Mouse (Mus musculus) E14TG2a.4 (cell line): ENCODE measurements at regions not wholly inside any gene's neighbourhood (a gene's known extent, or its start where the extent isn't known, plus 50 kb on each side); places are given as distances from the start of the nearest gene placed in this dataset.
"Not testable (repeated sequence)": the region's sequence is repeated elsewhere in the genome, so short reads cannot be mapped to it uniquely, and the experiment has no call there.

Experiments
- H3K27me3 ChIP-seq: 2 replicates; pipeline ENCODE4 v1.6.1; 2014; ENCODE audit warnings: low read length, control low read depth; ENCODE audit not compliant: insufficient read depth
- H3K36me3 ChIP-seq: 2 replicates; pipeline ENCODE4 v1.6.1; 2014; ENCODE audit warnings: low read length, control low read depth; ENCODE audit not compliant: insufficient read depth
- H3K4me1 ChIP-seq: replicated peaks from 2 replicates; pipeline ENCODE4 v1.6.1; 2014; ENCODE audit warnings: low read depth, low read length, control low read depth
- H3K4me3 ChIP-seq: replicated peaks from 2 replicates; pipeline ENCODE4 v1.5.1; 2014; ENCODE audit warnings: mild to moderate bottlenecking, low read length
- H3K9me3 ChIP-seq: 2 replicates; pipeline ENCODE4 v1.6.1; 2014; ENCODE audit warnings: low read length, control low read depth
- CTCF ChIP-seq: conservative IDR thresholded peaks from 2 replicates; pipeline ENCODE4 v1.5.1; 2014; ENCODE audit warnings: low read length
- NANOG ChIP-seq: IDR thresholded peaks from 2 replicates; pipeline ENCODE4 v1.6.1; 2014; ENCODE audit warnings: borderline replicate concordance, low read length, mixed read lengths
- POU5F1 ChIP-seq: IDR thresholded peaks from 2 replicates; pipeline ENCODE4 v1.6.1; 2014; ENCODE audit warnings: low read length, borderline replicate concordance

DNA sequence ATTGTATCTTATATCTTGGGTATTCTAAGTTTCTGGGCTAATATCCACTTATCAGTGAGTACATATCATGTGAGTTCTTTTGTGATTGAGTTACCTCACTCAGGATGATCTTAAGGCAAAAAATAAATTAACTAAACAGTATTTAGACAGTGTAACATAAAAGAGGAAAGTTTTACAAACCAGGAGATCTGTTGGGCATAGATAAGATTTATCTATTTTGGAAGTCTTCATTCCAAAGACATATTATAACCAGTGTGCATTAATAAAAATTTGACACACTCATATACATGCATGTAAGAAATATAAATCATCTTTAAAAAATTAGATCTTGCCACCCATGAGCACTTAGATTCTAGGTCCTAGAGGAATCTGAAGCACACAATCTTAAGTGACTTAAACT lies 343.9 kb upstream of the Fam174a start:
- TF ChIP-seq NANOG (no peak), POU5F1 (no peak), CTCF (no peak)
- no peaks in the 10 kb centered on the region for H3K36me3 ChIP-seq
- no peaks in the 10 kb centered on the region for H3K9me3 ChIP-seq
- H3K4me1 ChIP-seq = no peaks in the 10 kb centered on the region
- H3K4me3 ChIP-seq = no peak overlapping the region
- no peaks in the 10 kb centered on the region for H3K27me3 ChIP-seq

DNA sequence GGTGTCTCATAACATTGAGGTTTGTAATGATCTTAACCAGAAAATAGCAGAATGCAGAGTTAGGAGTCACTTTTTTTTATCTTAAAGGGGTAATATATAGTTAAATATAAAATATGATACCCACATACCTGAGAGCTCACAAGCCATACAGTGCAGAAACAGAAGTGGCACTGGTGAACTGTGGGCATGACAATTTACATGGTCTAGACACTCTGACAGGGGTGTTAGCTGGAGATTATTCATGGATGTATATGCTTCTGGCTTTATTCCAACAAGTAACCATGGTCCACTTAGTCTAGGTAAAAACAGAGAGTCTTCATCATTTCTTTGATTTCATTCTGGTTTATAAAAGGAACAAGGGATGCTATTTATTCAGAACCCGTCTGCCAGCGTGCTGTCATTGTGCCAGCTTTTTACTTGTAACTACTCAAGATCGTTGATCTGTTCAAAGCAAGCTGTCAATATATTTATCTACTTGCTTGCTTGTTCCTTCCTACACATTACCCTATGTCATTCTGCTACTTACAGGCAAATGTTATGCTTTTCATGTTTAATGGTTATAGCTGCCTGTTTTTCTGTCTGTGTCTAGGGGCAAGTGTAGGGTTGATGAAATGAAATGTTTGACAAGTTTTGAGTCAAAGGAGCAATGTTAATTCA lies 343.2 kb upstream of the Fam174a start:
- Histone ChIP-seq H3K4me3 (no peak overlapping the region), H3K36me3 (no peaks in the 10 kb centered on the region), H3K27me3 (no peaks in the 10 kb centered on the region), H3K9me3 (no peaks in the 10 kb centered on the region), H3K4me1 (no peaks in the 10 kb centered on the region)
- TF ChIP-seq NANOG (no peak), CTCF (no peak), POU5F1 (no peak)

DNA sequence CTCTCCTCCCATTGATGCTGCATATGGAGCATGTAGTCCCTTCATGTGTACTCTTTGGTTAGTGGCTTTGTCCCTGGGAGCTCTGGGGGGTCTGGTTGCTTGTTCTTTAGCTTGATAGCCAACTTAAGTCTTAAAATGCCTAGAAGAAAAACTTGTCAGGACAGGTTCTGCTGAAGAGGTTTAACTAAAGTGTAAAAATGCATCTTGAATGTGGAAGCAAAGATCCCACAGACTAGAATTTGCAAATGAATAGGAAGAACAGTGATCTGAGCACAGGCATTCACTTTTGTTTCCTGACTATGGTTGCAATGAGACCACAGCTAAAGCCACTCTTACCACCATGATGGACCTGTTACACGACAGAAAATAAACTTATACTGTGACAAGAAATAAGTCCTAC lies 320.1 kb upstream of the Fam174a start:
- no peaks in the 10 kb centered on the region for H3K9me3 ChIP-seq
- no peaks in the 10 kb centered on the region for H3K36me3 ChIP-seq
- peaks cover 6% of the 10 kb centered on the region for H3K4me1 ChIP-seq
- TF ChIP-seq CTCF (no peak), POU5F1 (0 out of 2 replicates have a peak, but pooled peaks have one; percentile 28), NANOG (peak; percentile 88)
- H3K4me3 ChIP-seq = no peak overlapping the region
- no peaks in the 10 kb centered on the region for H3K27me3 ChIP-seq

DNA sequence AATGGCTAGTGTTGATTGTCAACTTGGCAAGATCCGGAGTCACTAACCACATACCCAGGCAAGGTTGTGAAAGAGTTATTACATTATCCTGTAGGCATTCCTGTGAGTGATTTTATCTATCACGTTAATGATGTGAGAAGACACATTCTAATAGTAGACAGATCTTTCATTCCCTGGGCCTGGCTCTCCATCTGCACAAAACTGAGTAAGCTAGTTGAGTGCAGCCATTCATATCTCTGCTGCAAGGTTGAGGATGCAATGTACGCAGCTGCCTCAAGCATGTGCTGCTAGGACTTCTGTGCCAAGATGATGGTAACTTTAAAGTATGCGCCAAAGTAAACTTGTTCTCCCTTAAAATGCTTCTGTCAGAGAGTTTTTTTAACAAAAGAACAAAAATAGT lies 309.5 kb upstream of the Fam174a start:
- TF ChIP-seq NANOG (no peak), POU5F1 (no peak), CTCF (no peak)
- H3K36me3 ChIP-seq = no peaks in the 10 kb centered on the region

DNA sequence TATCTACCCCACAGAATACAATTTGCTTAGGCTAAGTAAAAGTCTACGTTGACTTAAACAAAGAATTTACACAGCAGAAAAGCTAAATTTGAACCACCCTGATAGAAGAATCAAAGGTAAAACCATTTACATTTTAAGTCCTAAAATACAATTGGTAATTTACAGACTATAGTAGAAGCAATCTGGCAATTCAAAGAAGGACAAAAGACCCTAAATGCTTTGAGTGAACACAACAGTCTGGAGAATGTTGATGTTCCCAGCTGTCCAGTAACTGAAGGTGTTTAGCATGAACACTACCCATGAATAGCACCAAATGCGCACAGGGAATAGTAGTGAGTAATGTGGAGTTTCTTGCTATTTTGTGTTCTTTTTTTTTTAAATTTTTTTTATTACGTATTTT lies 282.8 kb upstream of the Fam174a start:
- Histone ChIP-seq H3K36me3 (no peaks in the 10 kb centered on the region), H3K4me1 (peaks cover 18% of the 10 kb centered on the region), H3K9me3 (peaks cover 1% of the 10 kb centered on the region), H3K27me3 (no peaks in the 10 kb centered on the region), H3K4me3 (no peak overlapping the region)
- TF ChIP-seq POU5F1 = no peak
- peak; percentile 97 for TF ChIP-seq NANOG

More for the DNA sequence above, 309.5 kb upstream of the Fam174a start:
- no peaks in the 10 kb centered on the region for H3K27me3 ChIP-seq
- H3K4me3 ChIP-seq = no peak overlapping the region
- no peaks in the 10 kb centered on the region for H3K9me3 ChIP-seq
- H3K4me1 ChIP-seq = no peaks in the 10 kb centered on the region

DNA sequence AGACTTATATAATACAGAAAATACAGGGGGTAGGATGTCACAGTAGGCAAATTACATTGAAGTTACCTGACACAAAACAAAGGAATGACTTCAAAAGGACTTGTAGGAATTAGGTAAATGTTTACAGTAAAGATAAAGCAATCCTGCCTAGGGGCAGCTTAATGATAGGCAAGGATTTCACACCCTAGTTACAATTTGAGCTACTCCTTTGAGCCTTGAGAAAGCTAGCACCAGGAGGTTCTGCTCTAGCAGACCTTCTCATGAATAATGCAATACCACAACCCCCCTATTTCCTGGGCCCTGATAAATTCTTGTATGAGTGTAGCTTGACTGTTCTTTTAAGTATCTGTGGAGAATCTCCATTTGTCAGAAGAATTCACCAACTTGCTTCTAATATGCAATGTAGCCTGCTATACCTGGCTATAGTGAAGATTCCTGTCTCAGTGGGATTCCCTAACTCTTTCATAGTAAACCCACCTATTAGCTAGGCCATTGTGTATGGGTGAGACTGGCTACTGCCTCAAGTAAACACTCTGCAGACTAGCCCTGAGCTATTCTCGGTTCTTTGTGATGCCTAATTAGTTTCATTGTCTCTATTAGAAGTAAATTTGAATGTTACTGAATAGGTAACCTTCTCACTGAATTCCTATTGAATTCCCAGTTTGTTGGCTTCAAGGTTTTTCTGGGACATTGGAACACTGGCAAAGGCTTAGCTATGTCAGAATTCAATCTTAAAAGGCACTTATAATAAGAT lies 279.6 kb upstream of the Fam174a start:
- TF ChIP-seq POU5F1 = peak; percentile 26; the same call in 1 of the 2 replicates
- TF ChIP-seq NANOG = peak; percentile 68
- not testable (repeated sequence) for H3K27me3 ChIP-seq, H3K36me3 ChIP-seq, H3K4me3 ChIP-seq
- H3K4me1 ChIP-seq = peaks cover 18% of the 10 kb centered on the region
- H3K9me3 ChIP-seq = peaks cover 33% of the 10 kb centered on the region

DNA sequence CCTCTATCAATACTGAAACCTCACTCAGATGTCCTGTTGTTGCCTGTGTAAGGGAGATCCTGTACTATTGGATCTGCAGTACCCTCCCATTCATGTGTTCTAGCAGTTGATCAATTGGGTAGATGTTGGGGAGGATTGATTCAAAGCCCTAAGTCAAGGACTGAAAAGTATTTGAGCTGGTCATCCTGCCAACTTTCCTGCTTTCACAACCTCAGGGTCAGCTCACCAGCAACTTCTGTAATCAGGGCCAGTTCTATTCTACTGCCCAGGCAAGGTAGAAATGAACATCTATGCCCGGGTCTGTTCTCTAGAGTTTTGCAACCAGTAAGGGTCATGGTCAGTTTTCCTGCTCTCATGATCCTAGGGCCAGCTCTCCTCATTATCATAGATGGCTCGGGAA lies 275.0 kb upstream of the Fam174a start:
- TF ChIP-seq CTCF (no peak), POU5F1 (no peak), NANOG (no peak)
- Histone ChIP-seq H3K27me3 (no peaks in the 10 kb centered on the region), H3K9me3 (peaks cover 42% of the 10 kb centered on the region), H3K36me3 (0 out of 2 replicates have a peak, but pooled peaks cover 4% of the 10 kb centered on the region), H3K4me3 (no peak overlapping the region), H3K4me1 (peaks cover 5% of the 10 kb centered on the region)

DNA sequence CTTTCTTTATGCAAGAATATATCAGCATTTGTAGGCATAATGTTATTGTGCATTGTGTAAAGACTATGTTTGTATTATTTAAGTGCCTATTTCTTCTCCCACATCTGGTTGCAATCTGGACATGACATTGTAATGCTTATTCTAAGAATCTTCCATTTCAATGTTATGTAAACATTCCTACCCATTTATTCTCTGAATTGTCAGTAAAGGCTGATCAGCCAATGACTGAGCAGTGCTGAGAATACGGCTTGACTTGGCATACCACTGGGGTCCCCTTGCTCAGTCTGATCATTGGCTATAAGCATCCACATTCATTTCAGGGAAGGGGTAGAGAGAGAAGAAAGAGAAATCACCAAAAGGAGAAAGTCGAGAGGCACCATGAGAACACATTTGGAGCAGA lies 273.1 kb upstream of the Fam174a start:
- Histone ChIP-seq H3K36me3 (0 out of 2 replicates have a peak, but pooled peaks cover 4% of the 10 kb centered on the region), H3K9me3 (peaks cover 42% of the 10 kb centered on the region), H3K27me3 (no peaks in the 10 kb centered on the region), H3K4me3 (no peak overlapping the region), H3K4me1 (no peaks in the 10 kb centered on the region)
- TF ChIP-seq POU5F1 = no peak
- TF ChIP-seq CTCF = no peak
- TF ChIP-seq NANOG = no peak

DNA sequence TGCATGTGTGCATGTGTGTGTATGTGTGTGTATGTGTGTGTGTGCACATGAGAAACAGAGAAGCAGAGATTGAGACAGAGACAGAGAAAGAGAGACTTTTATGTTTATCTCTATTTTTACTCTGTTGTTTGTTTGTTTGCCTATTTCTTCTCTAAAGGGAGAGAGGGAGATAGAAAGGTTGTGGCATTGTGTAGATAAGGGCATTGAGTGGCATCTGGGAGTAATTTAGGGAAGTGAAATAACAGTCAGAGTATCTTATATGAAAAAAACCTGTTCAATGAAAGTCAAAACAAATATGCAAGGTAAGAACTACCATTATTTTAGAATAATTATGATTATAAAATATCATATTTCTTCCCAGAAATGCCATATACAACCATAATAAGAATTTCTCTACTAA lies 270.1 kb upstream of the Fam174a start:
- Histone ChIP-seq H3K27me3 (no peaks in the 10 kb centered on the region), H3K9me3 (peaks cover 14% of the 10 kb centered on the region), H3K4me1 (no peaks in the 10 kb centered on the region), H3K4me3 (no peak overlapping the region), H3K36me3 (no peaks in the 10 kb centered on the region)
- TF ChIP-seq POU5F1 (no peak), CTCF (no peak), NANOG (no peak)
